Mouse (Mus musculus) c-Kit-positive CD71-positive TER-119-positive erythroid progenitor cells, embryonic 14.5 days (primary cell): Measurements from ENCODE around the gene Ccdc163.
A peak's percentile ranks its signal among the peaks of the same experiment; 100 is the strongest.

Source experiments
- DNase-seq: peaks from one replicate; pipeline ENCODE4 v3.0.0-alpha.2; 2013; ENCODE audit warnings: low spot score

Gene Ccdc163

GRCm38 (mm10) chr4:116703804-116704203, 4.5 kb upstream of the Ccdc163 start:
- peak; percentile 74 for DNase-seq

- no peak for DNase-seq
Observed at GRCm38 (mm10) chr4:116707666-116708065, 643 bp upstream of the Ccdc163 start.

- peak; percentile 38 for DNase-seq
Observed at GRCm38 (mm10) chr4:116708791-116709390, 582 bp downstream of the Ccdc163 start.

- no peak for DNase-seq
Observed at GRCm38 (mm10) chr4:116710154-116710553, 1.8 kb downstream of the Ccdc163 start.

GRCm38 (mm10) chr4:116712536-116712935, 4.2 kb downstream of the Ccdc163 start:
- no peak for DNase-seq

GRCm38 (mm10) chr4:116719396-116719795, 11.1 kb downstream of the Ccdc163 start:
- DNase-seq, result peak; percentile 79

GRCm38 (mm10) chr4:116720343-116721097, 12.2 kb downstream of the Ccdc163 start, which contains the start of gene Tesk2:
TSS of gene Tesk2 (plus strand) at chr4:116720948.
- peak; percentile 94 for DNase-seq

GRCm38 (mm10) chr4:116721098-116721628, 12.9 kb downstream of the Ccdc163 start:
- no peak for DNase-seq

GRCm38 (mm10) chr4:116722230-116722629, 13.9 kb downstream of the Ccdc163 start:
- no peak for DNase-seq

- no peak for DNase-seq
Observed at GRCm38 (mm10) chr4:116725444-116725843, 17.1 kb downstream of the Ccdc163 start.

- DNase-seq, result no peak
Observed at GRCm38 (mm10) chr4:116727401-116727800, 19.1 kb downstream of the Ccdc163 start.

- no peak for DNase-seq
Observed at GRCm38 (mm10) chr4:116729532-116729931, 21.2 kb downstream of the Ccdc163 start.

- no peak for DNase-seq
Observed at GRCm38 (mm10) chr4:116731077-116731476, 22.8 kb downstream of the Ccdc163 start.

GRCm38 (mm10) chr4:116732355-116732754, 24.0 kb downstream of the Ccdc163 start:
- DNase-seq, result no peak

GRCm38 (mm10) chr4:116734996-116735395, 26.7 kb downstream of the Ccdc163 start:
- no peak for DNase-seq

GRCm38 (mm10) chr4:116738972-116739751, 30.9 kb downstream of the Ccdc163 start:
- DNase-seq, result no peak

- no peak for DNase-seq
Observed at GRCm38 (mm10) chr4:116749750-116750149, 41.4 kb downstream of the Ccdc163 start.

- no peak for DNase-seq
Observed at GRCm38 (mm10) chr4:116761914-116762313, 53.6 kb downstream of the Ccdc163 start.

- DNase-seq, result no peak
Observed at GRCm38 (mm10) chr4:116764001-116764400, 55.7 kb downstream of the Ccdc163 start.

GRCm38 (mm10) chr4:116768510-116768909, 60.2 kb downstream of the Ccdc163 start:
- no peak for DNase-seq

- DNase-seq, result peak; percentile 20
Observed at GRCm38 (mm10) chr4:116769060-116769459, 60.8 kb downstream of the Ccdc163 start.

- DNase-seq, result no peak
Observed at GRCm38 (mm10) chr4:116776391-116776790, 68.1 kb downstream of the Ccdc163 start.
